Mouse (Mus musculus) hindbrain, embryonic 12.5 days (tissue): ENCODE data around the gene Tmem214. TPM values are rescaled to one million over a fixed set of nuclear protein-coding genes. Genes with fewer than 3 reads are reported as not detected.

Experiments used
- ATAC-seq: fragments of 200-750 bp; cut with Nextera tagmentation; 2 replicates; pipeline ENCODE4 v1.8.0; 2017; ENCODE audit warnings: moderate TSS enrichment; ENCODE audit not compliant: low FRiP score
- H3K27ac ChIP-seq: fragments of 300-500 bp; sonication (generic); 2 replicates; pipeline ENCODE4 v1.5.1; 2016; ENCODE audit warnings: mild to moderate bottlenecking
- H3K27me3 ChIP-seq: fragments of 300-500 bp; sonication (generic); 2 replicates; pipeline ENCODE4 v1.6.1; 2016; ENCODE audit warnings: mild to moderate bottlenecking
- H3K36me3 ChIP-seq: fragments of 300-500 bp; sonication (generic); 2 replicates; pipeline ENCODE4 v1.6.1; 2016; ENCODE audit warnings: mild to moderate bottlenecking
- H3K4me1 ChIP-seq: fragments of 300-500 bp; sonication (generic); 2 replicates; pipeline ENCODE4 v1.6.1; 2016
- H3K4me2 ChIP-seq: fragments of 300-500 bp; sonication (generic); replicated peaks from 2 replicates; pipeline ENCODE4 v1.6.1; 2016; ENCODE audit warnings: mild to moderate bottlenecking
- H3K4me3 ChIP-seq: fragments of 300-500 bp; sonication (generic); 2 replicates; pipeline ENCODE4 v1.5.1; 2016; ENCODE audit warnings: mild to moderate bottlenecking
- H3K9ac ChIP-seq: fragments of 300-500 bp; sonication (generic); 2 replicates; pipeline ENCODE4 v1.6.1; 2016; ENCODE audit warnings: mild to moderate bottlenecking, moderate library complexity
- H3K9me3 ChIP-seq: fragments of 300-500 bp; sonication (generic); replicated peaks from 2 replicates; pipeline ENCODE4 v1.6.1; 2016; ENCODE audit warnings: mild to moderate bottlenecking
- WGBS: fragments of 180-500 bp; shearing (Covaris S2); methylation state at CpG from one replicate; pipeline ENCODE4 v1.1.7; 2016; 5-methylcytosine and 5-hydroxymethylcytosine counted together
- polyA plus RNA-seq: library from polyadenylated mRNA; unstranded; fragments of >200 nt; fragmentation: Nextera tagmentation; extraction: Ambion mirVana; gene quantifications from 2 replicates; pipeline ENCODE4 v1.2.1, GENCODE M21; 2016

Tmem214 gene
- polyA plus RNA-seq, 1 experiment from 2014 or later: 68.5 TPM

GRCm38 (mm10) chr5:30909300-30909659, 41.5 kb downstream of the Tmem214 start:
- no peak overlapping the region for H3K4me3 ChIP-seq
- H3K9ac ChIP-seq: no peak overlapping the region
- H3K9me3 ChIP-seq: no peaks in the 10 kb centered on the region
- H3K36me3 ChIP-seq: peaks cover 20% of the 10 kb centered on the region
- H3K27me3 ChIP-seq: no peaks in the 10 kb centered on the region
- peaks cover 54% of the 10 kb centered on the region for H3K4me1 ChIP-seq
- H3K27ac ChIP-seq: peak overlapping the region; percentile 88
- no peak overlapping the region; the same call in 1 of the 2 replicates for H3K4me2 ChIP-seq
- WGBS: 60% methylated on average over 7 of the region's 7 CpGs
- ATAC-seq: no peak

DNA sequence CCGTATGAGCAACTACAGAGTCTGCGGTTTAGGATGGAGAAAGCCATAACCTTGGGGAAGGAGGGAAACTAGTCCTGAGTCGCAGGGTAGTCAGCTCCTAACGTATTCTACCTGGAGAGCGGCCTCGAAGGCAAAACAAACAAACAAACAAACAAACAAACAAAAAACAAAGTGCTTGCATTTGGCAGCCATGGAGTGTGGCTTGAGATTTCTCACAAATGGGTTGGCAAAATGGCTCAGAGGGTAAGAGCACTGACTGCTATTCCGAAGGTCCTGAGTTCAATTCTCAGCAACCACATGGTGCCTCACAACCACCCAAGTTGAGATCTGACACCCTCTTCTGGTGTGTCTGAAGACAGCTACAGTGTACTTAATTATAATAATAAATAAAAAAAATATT, 42.1 kb downstream of the Tmem214 start:
- WGBS: 87% methylated on average over 7 of the region's 7 CpGs
- Histone ChIP-seq H3K4me3 (no peak overlapping the region), H3K9me3 (no peaks in the 10 kb centered on the region), H3K36me3 (peaks cover 14% of the 10 kb centered on the region), H3K4me1 (peaks cover 55% of the 10 kb centered on the region), H3K27ac (no peak overlapping the region), H3K27me3 (no peaks in the 10 kb centered on the region), H3K9ac (no peak overlapping the region), H3K4me2 (no peak overlapping the region)
- no peak for ATAC-seq

DNA sequence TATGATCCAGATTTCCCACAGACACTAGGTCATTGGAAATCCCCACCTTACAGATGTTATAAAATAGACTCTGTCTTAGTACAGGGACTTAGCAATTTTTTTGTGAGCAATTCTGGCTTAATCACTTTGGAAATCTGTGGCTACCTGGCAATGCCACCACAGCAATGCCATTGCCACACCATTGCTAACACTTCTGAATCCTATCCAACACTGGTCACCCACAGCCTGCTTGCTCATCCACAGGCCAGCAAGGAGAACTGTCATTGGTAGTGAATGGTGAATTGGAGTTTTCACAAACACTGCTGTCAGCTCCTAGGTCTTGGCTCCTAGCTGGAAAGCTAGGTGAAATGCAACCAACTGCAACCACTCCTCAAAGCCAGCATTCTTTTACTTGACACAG, 42.7 kb downstream of the Tmem214 start:
- peaks cover 55% of the 10 kb centered on the region for H3K4me1 ChIP-seq
- no peak overlapping the region for H3K4me3 ChIP-seq
- no peak for ATAC-seq
- H3K36me3 ChIP-seq: peaks cover 8% of the 10 kb centered on the region
- H3K4me2 ChIP-seq: no peak overlapping the region
- no peaks in the 10 kb centered on the region for H3K9me3 ChIP-seq
- H3K27ac ChIP-seq: peak overlapping the region; percentile 2; the same call in 1 of the 2 replicates
- H3K9ac ChIP-seq: no peak overlapping the region
- H3K27me3 ChIP-seq: no peaks in the 10 kb centered on the region

DNA sequence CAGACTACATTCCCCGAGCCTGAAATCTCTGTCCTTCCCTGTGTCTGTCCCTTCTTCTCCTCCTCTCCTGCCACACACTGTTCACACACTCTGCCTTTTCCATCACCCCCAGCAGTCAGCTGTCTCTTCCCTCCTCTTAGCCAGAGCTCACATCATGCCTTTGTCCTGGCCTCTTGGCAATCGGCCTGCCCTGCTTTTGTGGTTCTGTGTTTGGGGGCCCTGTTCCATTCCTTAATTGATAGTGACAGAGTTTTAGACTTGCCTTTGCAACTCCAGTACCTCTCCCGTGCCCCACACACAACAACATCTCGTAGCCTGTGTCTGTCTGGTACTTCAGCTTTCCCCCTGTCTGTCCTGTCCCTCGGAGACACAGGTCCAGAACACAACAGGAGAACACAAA, 44.3 kb downstream of the Tmem214 start:
- no peaks in the 10 kb centered on the region for H3K36me3 ChIP-seq
- H3K4me2 ChIP-seq: no peak overlapping the region
- peaks cover 46% of the 10 kb centered on the region for H3K4me1 ChIP-seq
- no peaks in the 10 kb centered on the region for H3K9me3 ChIP-seq
- H3K27ac ChIP-seq: peak overlapping the region; percentile 86
- no peaks in the 10 kb centered on the region for H3K27me3 ChIP-seq
- no peak for ATAC-seq
- H3K4me3 ChIP-seq: no peak overlapping the region
- H3K9ac ChIP-seq: no peak overlapping the region
- 66% methylated on average over 5 of the region's 5 CpGs for WGBS

DNA sequence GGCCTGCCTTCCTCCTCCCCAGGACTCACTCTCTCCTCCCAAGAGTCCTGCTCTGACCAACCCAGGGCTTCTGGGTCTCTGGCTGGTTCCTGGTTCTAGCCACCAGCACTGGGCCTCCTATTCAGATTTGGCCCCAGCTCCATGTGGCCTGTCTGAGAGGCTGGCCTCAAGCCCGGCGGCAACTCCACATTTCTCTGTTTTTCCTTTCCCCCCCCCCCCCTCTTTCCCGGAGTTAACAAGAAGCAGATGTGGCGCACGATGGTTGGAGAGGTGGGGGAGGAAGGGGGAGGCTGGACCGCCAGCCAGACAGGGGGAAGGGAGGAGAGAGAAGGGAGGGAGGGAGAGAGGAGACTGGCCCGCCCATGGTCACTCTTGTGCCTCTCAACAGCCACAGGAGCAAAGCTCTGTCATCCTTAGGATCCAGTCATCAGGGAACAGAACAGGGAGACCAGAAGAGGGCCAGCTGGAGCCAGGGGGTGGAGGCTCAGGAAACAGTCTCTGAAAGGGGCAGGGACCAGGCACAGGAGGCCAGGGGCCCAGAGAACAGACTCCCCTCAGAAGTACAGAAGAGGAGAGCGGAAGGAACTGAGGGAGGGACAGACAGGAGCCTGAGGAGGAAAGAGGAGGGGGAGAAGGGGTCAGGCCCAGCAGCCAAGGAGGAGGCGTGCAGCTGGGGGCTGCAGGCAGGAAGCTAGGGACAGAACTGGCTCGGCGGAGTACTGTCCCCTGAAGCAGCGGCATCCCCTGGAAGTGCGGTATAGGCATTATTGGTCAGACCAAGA, 45.4 kb downstream of the Tmem214 start, which contains the start of gene Emilin1:
Gene Emilin1, plus strand, starts transcription at position 343 of the 782 bp plus-strand sequence.
- H3K4me1 ChIP-seq: peaks cover 41% of the 10 kb centered on the region
- no peaks in the 10 kb centered on the region for H3K9me3 ChIP-seq
- H3K27ac ChIP-seq: peak within 1 kb of the TSS; percentile 86
- no peaks in the 10 kb centered on the region for H3K27me3 ChIP-seq
- WGBS: 35% methylated on average over 9 of the region's 13 CpGs
- H3K36me3 ChIP-seq: peaks cover 5% of the 10 kb centered on the region; the same call in 1 of the 2 replicates
- H3K4me3 ChIP-seq: peak within 1 kb of the TSS; percentile 31
- H3K9ac ChIP-seq: peak within 1 kb of the TSS; percentile 55
- ATAC-seq: no peak
- H3K4me2 ChIP-seq: peak within 1 kb of the TSS; percentile 46

DNA sequence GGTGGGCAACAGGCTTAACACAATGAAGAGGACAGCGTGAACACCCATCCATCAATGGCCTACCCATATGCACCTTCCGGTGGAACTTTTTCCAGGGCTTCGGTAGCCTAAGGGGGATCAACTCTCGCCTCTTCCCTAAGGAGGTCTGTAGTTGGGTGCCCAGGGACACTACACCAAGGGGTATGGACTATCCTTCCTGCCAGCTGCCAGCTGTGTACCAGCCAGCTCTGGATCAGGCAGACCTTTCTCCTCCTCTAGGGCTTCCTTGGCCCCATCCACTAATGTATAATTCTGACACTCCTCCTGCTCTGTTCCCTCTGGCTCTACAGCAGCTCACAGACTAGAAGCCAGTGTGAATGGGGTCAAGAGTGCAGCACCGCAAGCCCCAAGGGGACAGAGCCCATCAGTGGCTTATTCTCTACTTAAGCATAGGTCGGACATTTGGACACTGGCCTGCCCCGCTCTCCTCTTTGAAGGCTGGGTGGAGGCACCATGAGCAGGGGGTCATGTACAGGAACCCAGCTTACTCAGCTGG, 46.4 kb downstream of the Tmem214 start:
- peak overlapping the region; percentile 46 for H3K4me2 ChIP-seq
- H3K4me3 ChIP-seq: peak overlapping the region; percentile 31
- H3K27me3 ChIP-seq: no peaks in the 10 kb centered on the region
- peaks cover 5% of the 10 kb centered on the region; the same call in 1 of the 2 replicates for H3K36me3 ChIP-seq
- no peaks in the 10 kb centered on the region for H3K9me3 ChIP-seq
- no peak for ATAC-seq
- 56% methylated on average over 7 of the region's 7 CpGs for WGBS
- H3K4me1 ChIP-seq: peaks cover 37% of the 10 kb centered on the region
- peak overlapping the region; percentile 55 for H3K9ac ChIP-seq
- H3K27ac ChIP-seq: peak overlapping the region; percentile 86

DNA sequence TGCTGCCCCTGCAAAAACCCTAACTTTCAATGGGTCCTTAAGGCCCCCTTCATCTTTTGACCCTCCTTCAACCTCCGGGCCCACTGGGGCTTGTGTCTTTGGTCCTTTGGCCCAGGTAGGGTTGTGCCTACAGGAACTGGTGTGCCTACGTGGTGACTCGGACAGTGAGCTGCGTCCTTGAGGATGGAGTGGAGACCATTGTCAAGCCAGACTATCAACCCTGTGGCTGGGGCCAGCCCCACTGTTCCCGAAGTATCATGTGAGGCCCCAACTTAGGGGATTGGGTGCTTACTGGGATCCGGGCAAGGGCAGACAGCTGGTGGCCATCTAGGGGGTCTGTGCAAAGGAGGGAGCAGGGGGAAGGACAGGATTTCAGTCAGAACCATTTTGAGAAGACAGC, 47.0 kb downstream of the Tmem214 start:
- Histone ChIP-seq H3K4me2 (peak overlapping the region; percentile 46), H3K36me3 (peaks cover 5% of the 10 kb centered on the region; the same call in 1 of the 2 replicates), H3K9me3 (no peaks in the 10 kb centered on the region), H3K4me3 (peak overlapping the region; percentile 31), H3K27me3 (no peaks in the 10 kb centered on the region), H3K9ac (peak overlapping the region; percentile 55), H3K27ac (peak overlapping the region; percentile 86), H3K4me1 (peaks cover 37% of the 10 kb centered on the region)
- 68% methylated on average over 6 of the region's 6 CpGs for WGBS
- no peak for ATAC-seq

- ATAC-seq: peak; percentile 39
- Histone ChIP-seq H3K4me3 (peak overlapping the region; percentile 31), H3K4me1 (peaks cover 39% of the 10 kb centered on the region), H3K27ac (peak overlapping the region; percentile 86), H3K4me2 (peak overlapping the region; percentile 46), H3K9me3 (no peaks in the 10 kb centered on the region), H3K9ac (peak overlapping the region; percentile 55), H3K27me3 (no peaks in the 10 kb centered on the region), H3K36me3 (peaks cover 5% of the 10 kb centered on the region; the same call in 1 of the 2 replicates)
- 62% methylated on average over 9 of the region's 9 CpGs for WGBS
These were observed 47.6 kb downstream of the Tmem214 start for GRCm38 (mm10) chr5:30915456-30915855.

GRCm38 (mm10) chr5:30915974-30916433, 48.2 kb downstream of the Tmem214 start:
- Histone ChIP-seq H3K9me3 (no peaks in the 10 kb centered on the region), H3K4me1 (peaks cover 45% of the 10 kb centered on the region), H3K27me3 (no peaks in the 10 kb centered on the region), H3K36me3 (peaks cover 5% of the 10 kb centered on the region; the same call in 1 of the 2 replicates), H3K4me3 (peak overlapping the region; percentile 31), H3K4me2 (peak overlapping the region; percentile 46), H3K9ac (no peak overlapping the region), H3K27ac (no peak overlapping the region)
- 9% methylated on average over 7 of the region's 7 CpGs for WGBS
- peak; percentile 82 for ATAC-seq

- Histone ChIP-seq H3K36me3 (peaks cover 5% of the 10 kb centered on the region; the same call in 1 of the 2 replicates), H3K27me3 (no peaks in the 10 kb centered on the region), H3K4me3 (no peak overlapping the region), H3K9ac (no peak overlapping the region), H3K27ac (no peak overlapping the region), H3K4me2 (no peak overlapping the region), H3K4me1 (peaks cover 51% of the 10 kb centered on the region), H3K9me3 (no peaks in the 10 kb centered on the region)
- ATAC-seq: no peak
- 91% methylated on average over 9 of the region's 9 CpGs for WGBS
These were observed 49.0 kb downstream of the Tmem214 start for GRCm38 (mm10) chr5:30916841-30917240.

DNA sequence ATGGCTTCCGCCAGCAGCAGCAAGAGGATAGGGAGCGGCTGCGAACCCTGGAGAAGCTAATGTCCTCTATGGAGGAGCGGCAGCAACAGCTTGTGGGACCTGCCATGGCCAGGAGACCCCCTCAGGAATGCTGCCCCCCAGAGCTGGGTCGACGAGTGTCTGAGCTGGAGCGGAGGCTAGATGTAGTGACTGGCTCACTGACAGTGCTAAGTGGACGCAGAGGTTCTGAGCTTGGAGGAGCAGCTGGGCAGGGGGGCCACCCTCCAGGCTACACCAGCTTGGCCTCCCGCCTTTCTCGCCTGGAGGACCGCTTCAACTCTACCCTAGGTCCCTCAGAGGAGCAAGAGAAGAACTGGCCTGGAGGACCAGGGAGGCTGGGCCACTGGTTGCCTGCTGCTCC, 49.5 kb downstream of the Tmem214 start:
- Histone ChIP-seq H3K4me2 (no peak overlapping the region), H3K4me3 (no peak overlapping the region), H3K27me3 (no peaks in the 10 kb centered on the region), H3K4me1 (peaks cover 52% of the 10 kb centered on the region), H3K36me3 (peaks cover 5% of the 10 kb centered on the region; the same call in 1 of the 2 replicates), H3K9me3 (no peaks in the 10 kb centered on the region), H3K27ac (no peak overlapping the region), H3K9ac (no peak overlapping the region)
- WGBS: 86% methylated on average over 11 of the region's 11 CpGs
- ATAC-seq: no peak

GRCm38 (mm10) chr5:30917891-30918670, 50.3 kb downstream of the Tmem214 start:
- ATAC-seq: no peak
- H3K4me1 ChIP-seq: peaks cover 52% of the 10 kb centered on the region
- no peak overlapping the region for H3K27ac ChIP-seq
- H3K27me3 ChIP-seq: peaks cover 5% of the 10 kb centered on the region; the same call in 1 of the 2 replicates
- no peak overlapping the region for H3K4me3 ChIP-seq
- H3K9me3 ChIP-seq: no peaks in the 10 kb centered on the region
- no peak overlapping the region for H3K9ac ChIP-seq
- 87% methylated on average over 31 of the region's 31 CpGs for WGBS
- no peak overlapping the region for H3K4me2 ChIP-seq
- peaks cover 5% of the 10 kb centered on the region; the same call in 1 of the 2 replicates for H3K36me3 ChIP-seq
